Mouse (Mus musculus): Measurements from ENCODE around the gene Sec31a. TPM values are rescaled to one million over a fixed set of nuclear protein-coding genes. Genes with fewer than 3 reads are reported as not detected.

Sec31a gene
- total RNA-seq, 2 experiments from 2014 or later: 144 to 150 TPM

DNA sequence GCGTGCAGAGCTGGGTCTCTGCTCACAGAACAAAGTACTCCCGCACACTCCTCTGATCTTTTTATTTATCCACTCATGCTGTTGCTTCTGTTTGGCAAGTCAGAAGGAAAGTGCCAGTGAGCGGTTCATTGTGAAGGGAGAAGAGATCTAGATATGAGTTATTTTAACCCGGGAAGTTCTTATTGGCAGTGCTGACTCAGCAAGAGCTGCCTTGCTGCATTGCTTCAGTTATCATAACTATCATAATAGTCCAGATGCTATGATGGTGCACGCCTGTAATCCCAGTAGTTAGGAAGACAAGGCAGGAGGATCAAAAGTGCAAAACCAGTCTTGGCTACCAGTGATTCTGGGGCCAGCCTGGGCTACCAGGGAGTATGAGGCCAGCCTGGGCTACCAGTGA, 103.6 kb downstream of the Sec31a start:
- no peak for DNase-seq
- intact Hi-C loops (cut with DNase I): no loop called here

Other genes starting within 250 kb of the Sec31a start
- gene Lin54, start 84.4 kb upstream of the Sec31a start, total RNA-seq (2021): 10 to 100 TPM; 12.0 to 14.7 TPM
- 10 to 100 TPM; 82.2 to 87.9 TPM for gene Cops4, start 102.1 kb upstream of the Sec31a start, total RNA-seq (2021)
- gene Plac8, start 156.0 kb upstream of the Sec31a start, total RNA-seq (2021): 1 to 10 TPM; 2.1 to 3.1 TPM

All from heart, postnatal 10 days (tissue).